Mouse (Mus musculus) limb, embryonic 12.5 days (tissue): ENCODE results near the gene Shroom3. TPM values are rescaled to one million over a fixed set of nuclear protein-coding genes. Genes with fewer than 3 reads are reported as not detected.
A peak's percentile ranks its signal among the peaks of the same experiment; 100 is the strongest.

Source experiments
- ATAC-seq: fragments of 200-750 bp; cut with Nextera tagmentation; 2 replicates; pipeline ENCODE4 v1.8.0; 2017; ENCODE audit warnings: low read depth, moderate TSS enrichment; ENCODE audit not compliant: insufficient number of reproducible peaks, insufficient read depth, low FRiP score, low TSS enrichment
- H3K27ac ChIP-seq: fragments of 300-500 bp; sonication (generic); 2 replicates; pipeline ENCODE4 v1.5.1; 2016; ENCODE audit warnings: mild to moderate bottlenecking, moderate library complexity
- H3K27me3 ChIP-seq: fragments of 300-500 bp; sonication (generic); 2 replicates; pipeline ENCODE4 v1.6.1; 2016; ENCODE audit warnings: mild to moderate bottlenecking, moderate library complexity
- H3K36me3 ChIP-seq: fragments of 300-500 bp; sonication (generic); 2 replicates; pipeline ENCODE4 v1.6.1; 2016; ENCODE audit warnings: mild to moderate bottlenecking, moderate library complexity
- H3K4me1 ChIP-seq: fragments of 300-500 bp; sonication (generic); replicated peaks from 2 replicates; pipeline ENCODE4 v1.6.1; 2016
- H3K4me2 ChIP-seq: fragments of 300-500 bp; sonication (generic); 2 replicates; pipeline ENCODE4 v1.6.1; 2016; ENCODE audit warnings: mild to moderate bottlenecking, moderate library complexity
- H3K4me3 ChIP-seq: fragments of 300-500 bp; sonication (generic); replicated peaks from 2 replicates; pipeline ENCODE4 v1.5.1; 2016; ENCODE audit warnings: mild to moderate bottlenecking
- H3K9ac ChIP-seq: fragments of 300-500 bp; sonication (generic); replicated peaks from 2 replicates; pipeline ENCODE4 v1.6.1; 2016; ENCODE audit warnings: mild to moderate bottlenecking, moderate library complexity
- H3K9me3 ChIP-seq: fragments of 300-500 bp; sonication (generic); 2 replicates; pipeline ENCODE4 v1.6.1; 2016; ENCODE audit warnings: mild to moderate bottlenecking, moderate library complexity
- WGBS: fragments of 180-500 bp; shearing (Covaris S2); methylation state at CpG from one replicate; pipeline ENCODE4 v1.1.7; 2016; 5-methylcytosine and 5-hydroxymethylcytosine counted together
- polyA plus RNA-seq: library from polyadenylated mRNA; unstranded; fragments of >200 nt; fragmentation: Nextera tagmentation; extraction: Ambion mirVana; gene quantifications from 2 replicates; pipeline ENCODE4 v1.2.1, GENCODE M21; 2016

Shroom3 gene
- polyA plus RNA-seq, 1 experiment from 2014 or later = 6.6 TPM

DNA sequence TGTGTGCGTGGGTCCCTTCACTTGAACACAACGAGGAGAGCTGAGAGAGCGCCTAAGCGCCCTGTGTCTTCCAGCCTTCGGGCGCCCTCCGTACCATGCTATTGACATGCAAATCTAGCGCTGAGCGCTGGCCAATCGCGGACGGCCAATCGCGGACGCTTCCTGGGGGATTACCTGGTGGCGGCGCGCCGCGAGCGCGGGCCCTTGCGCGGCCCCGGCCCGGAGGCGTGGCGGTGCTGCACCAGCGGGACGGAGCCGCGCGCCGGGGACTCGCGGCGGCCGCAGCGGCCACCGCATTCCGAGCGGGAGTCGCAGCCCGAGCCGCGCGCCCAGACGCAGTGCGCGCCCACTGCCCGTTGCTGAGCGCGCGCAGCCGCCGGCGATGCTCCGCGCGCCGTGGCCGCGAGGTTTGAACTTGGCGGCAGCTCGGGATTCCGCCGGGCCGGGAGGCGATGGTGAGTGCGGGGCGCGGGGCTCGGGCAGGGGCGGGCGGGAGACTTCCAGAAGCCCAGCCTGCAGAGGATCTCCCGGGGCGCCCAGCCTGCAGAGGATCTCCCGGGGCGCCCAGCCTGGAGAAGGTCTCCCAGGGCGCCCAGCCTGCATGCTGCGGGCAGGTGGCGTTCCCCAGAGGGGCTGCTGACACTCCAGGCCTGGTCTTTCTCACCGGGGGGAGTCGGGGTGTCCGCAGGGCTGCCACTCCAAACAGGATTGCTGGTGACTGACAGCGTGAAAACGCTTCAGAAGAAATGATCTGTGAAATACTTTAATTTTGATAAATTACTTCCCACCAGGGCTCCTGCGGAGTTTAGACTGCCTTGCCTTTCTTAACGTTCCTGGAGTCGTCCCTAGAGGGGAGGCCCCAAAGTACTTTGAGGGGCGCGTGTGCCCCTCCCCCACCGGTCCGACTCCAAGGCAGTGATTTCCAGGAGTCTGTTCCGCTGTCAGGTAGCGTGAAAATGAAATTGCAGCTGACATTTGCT is 214.8 kb downstream of the Shroom3 start:
- Histone ChIP-seq H3K9ac (peak overlapping the region; percentile 81), H3K9me3 (no peaks in the 10 kb centered on the region), H3K36me3 (no peaks in the 10 kb centered on the region), H3K4me2 (peak overlapping the region; percentile 95), H3K27ac (peak overlapping the region; percentile 83), H3K4me1 (peaks cover 41% of the 10 kb centered on the region), H3K4me3 (peak overlapping the region; percentile 78), H3K27me3 (no peaks in the 10 kb centered on the region)
- under 1% methylated on average over 94 of the region's 96 CpGs for WGBS
- peak; percentile 88 for ATAC-seq

DNA sequence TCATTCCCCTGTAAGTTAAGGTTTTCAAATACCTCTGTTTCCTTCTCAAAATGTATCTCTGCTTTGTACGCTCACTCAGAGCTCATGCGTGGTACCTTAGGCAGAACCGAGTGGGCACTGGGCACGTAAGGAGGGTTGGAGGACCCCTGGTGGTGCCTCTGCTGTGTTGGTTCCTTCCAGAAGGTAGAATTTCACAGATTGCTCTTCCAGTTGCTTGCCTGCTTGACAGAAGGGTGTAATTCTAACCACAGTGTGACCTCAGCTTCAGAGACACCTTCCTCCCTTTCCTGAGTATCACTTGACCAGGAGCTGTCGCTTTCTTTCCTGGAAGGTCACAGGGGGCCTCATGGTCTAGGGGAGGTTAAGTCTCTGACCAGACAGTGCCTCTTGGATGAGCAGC is 217.2 kb downstream of the Shroom3 start:
- WGBS = 46% methylated on average over 5 of the region's 5 CpGs
- Histone ChIP-seq H3K4me3 (no peak overlapping the region), H3K9ac (no peak overlapping the region), H3K27me3 (no peaks in the 10 kb centered on the region), H3K9me3 (no peaks in the 10 kb centered on the region), H3K4me1 (peaks cover 42% of the 10 kb centered on the region), H3K4me2 (no peak overlapping the region), H3K27ac (no peak overlapping the region), H3K36me3 (no peaks in the 10 kb centered on the region)
- no peak for ATAC-seq

DNA sequence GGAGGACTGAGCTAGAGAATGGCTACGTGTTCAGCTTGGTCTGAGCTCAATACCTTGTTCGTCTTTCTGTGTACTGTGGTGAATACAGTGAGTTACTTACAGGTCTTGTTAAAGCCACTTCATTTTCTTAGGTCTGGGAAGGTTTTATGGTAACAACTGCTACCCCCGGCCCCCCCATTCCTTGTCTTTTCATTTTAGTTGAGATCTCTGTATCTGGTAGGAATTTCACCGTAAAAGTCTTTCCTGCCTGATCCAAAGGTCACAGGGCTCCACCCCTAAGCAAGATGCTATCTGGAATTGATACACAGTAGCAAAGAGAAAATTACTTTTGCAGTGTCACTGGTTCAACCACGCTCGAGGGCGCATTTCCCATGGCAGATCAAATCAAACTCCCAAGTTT is 218.6 kb downstream of the Shroom3 start:
- H3K27ac ChIP-seq = no peak overlapping the region
- H3K9me3 ChIP-seq = no peaks in the 10 kb centered on the region
- 47% methylated on average over 7 of the region's 7 CpGs for WGBS
- no peaks in the 10 kb centered on the region for H3K27me3 ChIP-seq
- no peaks in the 10 kb centered on the region for H3K36me3 ChIP-seq
- no peak overlapping the region for H3K4me3 ChIP-seq
- no peak overlapping the region for H3K4me2 ChIP-seq
- no peak overlapping the region for H3K9ac ChIP-seq
- H3K4me1 ChIP-seq = peaks cover 47% of the 10 kb centered on the region
- ATAC-seq = no peak

GRCm38 (mm10) chr5:92905146-92905545 is 221.9 kb downstream of the Shroom3 start:
- Histone ChIP-seq H3K36me3 (peaks cover 12% of the 10 kb centered on the region), H3K9ac (peak overlapping the region; percentile 28; the same call in 1 of the 2 replicates), H3K4me2 (no peak overlapping the region), H3K4me1 (peaks cover 26% of the 10 kb centered on the region), H3K4me3 (no peak overlapping the region), H3K9me3 (peaks cover 14% of the 10 kb centered on the region), H3K27me3 (no peaks in the 10 kb centered on the region), H3K27ac (peak overlapping the region; percentile 66)
- 62% methylated on average over 9 of the region's 9 CpGs for WGBS
- ATAC-seq = no peak; the same call in 1 of the 2 replicates

DNA sequence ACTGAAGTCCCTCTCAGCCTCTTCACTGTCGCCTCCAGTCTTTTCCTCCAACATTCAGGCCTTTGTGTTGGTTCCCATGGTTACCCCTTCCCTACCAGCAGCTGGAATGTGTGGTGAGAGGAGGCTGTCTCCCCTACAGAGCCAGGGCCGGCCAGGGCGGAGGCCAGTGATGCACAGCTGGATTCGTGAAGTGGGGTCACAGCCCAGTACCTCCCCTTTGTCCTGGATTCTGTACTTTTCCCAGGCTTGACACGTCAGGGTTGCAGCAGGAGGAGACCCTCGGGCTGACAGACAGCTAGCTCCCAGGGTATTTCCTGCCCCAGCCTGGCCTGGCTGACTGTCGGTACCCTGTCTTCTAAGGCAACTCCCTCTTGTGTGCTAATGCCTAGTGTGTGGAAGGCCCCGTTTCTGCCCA is 222.4 kb downstream of the Shroom3 start:
- Histone ChIP-seq H3K9ac (peak overlapping the region; percentile 28; the same call in 1 of the 2 replicates), H3K36me3 (peaks cover 12% of the 10 kb centered on the region), H3K27ac (peak overlapping the region; percentile 66), H3K27me3 (no peaks in the 10 kb centered on the region), H3K4me2 (no peak overlapping the region), H3K4me3 (no peak overlapping the region), H3K4me1 (peaks cover 22% of the 10 kb centered on the region), H3K9me3 (peaks cover 14% of the 10 kb centered on the region)
- 11% methylated on average over 8 of the region's 8 CpGs for WGBS
- peak; percentile 85 for ATAC-seq

DNA sequence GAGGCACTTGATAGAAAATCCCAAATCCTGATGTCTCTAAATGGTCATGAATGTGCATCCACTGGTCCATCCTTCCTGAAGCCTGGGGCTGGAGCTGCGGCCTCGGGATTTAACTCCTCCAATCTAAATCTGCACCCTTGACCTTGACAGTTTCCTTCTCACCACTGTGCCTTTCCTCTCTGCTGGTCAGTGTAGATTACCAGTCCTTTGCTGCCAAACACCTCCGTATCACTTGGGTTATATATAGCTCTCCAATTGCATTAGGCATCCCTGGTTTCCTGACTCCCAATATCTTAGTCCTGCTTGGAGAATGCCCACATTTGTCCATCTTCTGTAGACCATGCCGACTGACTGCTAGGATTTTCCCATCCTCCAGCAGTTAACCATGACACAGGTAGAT is 225.0 kb downstream of the Shroom3 start:
- H3K4me1 ChIP-seq = peaks cover 18% of the 10 kb centered on the region
- H3K9ac ChIP-seq = no peak overlapping the region
- WGBS = 91% methylated on average over 4 of the region's 4 CpGs
- H3K27me3 ChIP-seq = no peaks in the 10 kb centered on the region
- ATAC-seq = no peak
- no peak overlapping the region for H3K27ac ChIP-seq
- H3K4me3 ChIP-seq = no peak overlapping the region
- H3K4me2 ChIP-seq = no peak overlapping the region
- H3K9me3 ChIP-seq = peaks cover 14% of the 10 kb centered on the region
- H3K36me3 ChIP-seq = peaks cover 12% of the 10 kb centered on the region

DNA sequence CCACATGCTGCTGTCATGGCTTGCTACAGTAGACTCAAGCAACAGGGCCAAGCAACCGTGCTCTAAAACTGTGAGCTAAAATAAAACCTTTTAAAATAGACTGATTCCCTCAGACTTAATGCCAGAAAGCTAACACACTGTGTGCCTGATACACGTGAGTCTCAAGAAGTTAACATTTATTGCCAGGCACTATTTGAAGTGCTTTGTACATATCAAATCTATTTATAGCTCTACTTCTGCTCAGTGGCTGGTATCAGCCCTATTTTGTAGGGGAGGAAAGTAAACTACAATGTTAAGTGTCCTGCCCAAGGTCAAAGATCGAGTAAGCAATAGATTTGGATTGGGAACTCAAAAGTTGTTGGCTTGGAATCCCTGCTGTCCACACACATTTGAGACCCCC is 227.6 kb downstream of the Shroom3 start:
- Histone ChIP-seq H3K36me3 (peaks cover 12% of the 10 kb centered on the region), H3K9ac (no peak overlapping the region), H3K9me3 (peaks cover 14% of the 10 kb centered on the region), H3K27me3 (no peaks in the 10 kb centered on the region), H3K4me2 (no peak overlapping the region), H3K4me1 (peaks cover 16% of the 10 kb centered on the region), H3K27ac (no peak overlapping the region), H3K4me3 (no peak overlapping the region)
- ATAC-seq = no peak
- 89% methylated on average over 3 of the region's 3 CpGs for WGBS

- no peak overlapping the region; the same call in 1 of the 2 replicates for H3K4me2 ChIP-seq
- ATAC-seq = peak; percentile 30; the same call in 1 of the 2 replicates
Observed at GRCm38 (mm10) chr5:92915421-92915820, 232.2 kb downstream of the Shroom3 start.

DNA sequence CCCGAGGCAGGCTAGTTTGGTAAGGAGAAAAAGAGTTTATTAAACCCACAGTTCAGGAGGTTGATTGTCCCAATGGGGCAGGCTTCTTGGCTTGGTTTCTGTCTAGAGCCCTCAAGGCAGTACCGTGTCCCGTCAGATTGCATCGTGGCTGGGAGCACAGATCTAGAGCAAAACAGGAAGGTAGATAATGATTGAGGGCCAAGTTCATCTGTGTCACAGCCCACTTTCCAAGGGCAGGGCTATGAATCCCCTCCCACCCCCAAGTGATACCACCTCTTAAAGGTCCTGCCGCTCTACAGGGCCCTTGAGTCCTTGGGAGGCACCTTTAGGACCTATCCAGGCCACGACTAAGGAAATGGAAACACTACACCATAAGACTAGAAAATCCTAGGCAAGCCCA is 234.5 kb downstream of the Shroom3 start:
- Histone ChIP-seq H3K27me3 (no peaks in the 10 kb centered on the region), H3K36me3 (peaks cover 4% of the 10 kb centered on the region; the same call in 1 of the 2 replicates), H3K4me3 (no peak overlapping the region), H3K4me2 (no peak overlapping the region), H3K4me1 (peaks cover 33% of the 10 kb centered on the region), H3K27ac (no peak overlapping the region), H3K9me3 (no peaks in the 10 kb centered on the region), H3K9ac (no peak overlapping the region)
- 68% methylated on average over 6 of the region's 6 CpGs for WGBS
- ATAC-seq = no peak

More at GRCm38 (mm10) chr5:92915421-92915820, 232.2 kb downstream of the Shroom3 start:
- WGBS = 13% methylated on average over 10 of the region's 10 CpGs
- Histone ChIP-seq H3K4me1 (peaks cover 33% of the 10 kb centered on the region), H3K9ac (no peak overlapping the region), H3K36me3 (no peaks in the 10 kb centered on the region; the same call in 1 of the 2 replicates), H3K27ac (no peak overlapping the region), H3K9me3 (no peaks in the 10 kb centered on the region), H3K4me3 (no peak overlapping the region), H3K27me3 (no peaks in the 10 kb centered on the region)

DNA sequence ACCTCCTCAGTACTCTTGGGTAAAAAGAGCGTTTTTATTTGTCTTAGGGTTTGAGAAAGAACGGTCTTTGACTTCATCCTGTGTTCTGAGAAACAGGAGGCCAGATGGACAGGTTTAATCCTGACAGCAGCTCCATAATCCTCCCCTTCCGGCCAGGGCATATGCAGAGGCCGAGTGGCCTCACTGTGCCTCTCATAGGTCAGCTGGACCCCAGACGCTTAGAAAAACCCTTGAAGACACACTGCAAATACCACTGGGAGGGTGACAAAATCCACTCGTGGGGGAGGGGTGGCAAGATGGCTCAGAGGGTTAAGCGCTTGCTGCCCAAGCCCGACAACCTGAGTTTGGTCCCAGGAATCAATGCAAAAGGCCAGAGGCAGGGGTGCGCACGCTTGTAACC is 234.9 kb downstream of the Shroom3 start:
- peaks cover 33% of the 10 kb centered on the region for H3K4me1 ChIP-seq
- ATAC-seq = no peak
- no peaks in the 10 kb centered on the region for H3K27me3 ChIP-seq
- no peak overlapping the region for H3K9ac ChIP-seq
- no peak overlapping the region for H3K27ac ChIP-seq
- peaks cover 4% of the 10 kb centered on the region; the same call in 1 of the 2 replicates for H3K36me3 ChIP-seq
- H3K4me2 ChIP-seq = no peak overlapping the region
- no peak overlapping the region for H3K4me3 ChIP-seq
- 36% methylated on average over 10 of the region's 10 CpGs for WGBS
- H3K9me3 ChIP-seq = no peaks in the 10 kb centered on the region

DNA sequence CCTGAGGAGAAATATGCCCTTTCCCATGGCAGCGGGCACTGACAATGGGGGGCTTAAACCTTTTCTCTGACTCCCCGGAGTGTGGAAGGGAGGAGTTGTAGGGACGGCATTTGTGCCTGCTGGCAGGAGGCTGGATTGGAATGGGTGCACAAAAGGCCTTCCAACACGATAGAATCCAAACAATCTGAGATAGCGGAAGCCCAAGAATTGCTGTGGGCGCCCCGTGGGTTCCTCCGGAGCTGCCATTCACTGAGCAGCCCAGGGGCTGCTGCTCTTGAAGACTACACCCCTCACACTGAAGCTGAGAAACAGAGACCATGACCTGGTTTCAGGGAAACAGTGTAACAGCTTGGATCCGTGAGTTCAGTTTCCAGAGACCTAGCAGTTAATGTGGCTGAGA is 235.6 kb downstream of the Shroom3 start:
- H3K27ac ChIP-seq = no peak overlapping the region
- no peak for ATAC-seq
- H3K4me2 ChIP-seq = no peak overlapping the region
- no peaks in the 10 kb centered on the region for H3K9me3 ChIP-seq
- peaks cover 4% of the 10 kb centered on the region; the same call in 1 of the 2 replicates for H3K36me3 ChIP-seq
- no peak overlapping the region for H3K9ac ChIP-seq
- H3K4me1 ChIP-seq = peaks cover 33% of the 10 kb centered on the region
- H3K27me3 ChIP-seq = no peaks in the 10 kb centered on the region
- 63% methylated on average over 9 of the region's 9 CpGs for WGBS
- H3K4me3 ChIP-seq = no peak overlapping the region
